Mouse (Mus musculus): ENCODE measurements around the gene Slbp. TPM values are rescaled to one million over a fixed set of nuclear protein-coding genes. Genes with fewer than 3 reads are reported as not detected.
A peak's percentile ranks its signal among the peaks of the same experiment; 100 is the strongest.

Slbp gene
- total RNA-seq, 2 experiments from 2014 or later: 22.0 to 24.7 TPM

- DNase-seq (ENCODE audit: low spot score in 2 of 2): no peak
Observed at GRCm38 (mm10) chr5:33630615-33631014, 21.8 kb downstream of the Slbp start.

DNA sequence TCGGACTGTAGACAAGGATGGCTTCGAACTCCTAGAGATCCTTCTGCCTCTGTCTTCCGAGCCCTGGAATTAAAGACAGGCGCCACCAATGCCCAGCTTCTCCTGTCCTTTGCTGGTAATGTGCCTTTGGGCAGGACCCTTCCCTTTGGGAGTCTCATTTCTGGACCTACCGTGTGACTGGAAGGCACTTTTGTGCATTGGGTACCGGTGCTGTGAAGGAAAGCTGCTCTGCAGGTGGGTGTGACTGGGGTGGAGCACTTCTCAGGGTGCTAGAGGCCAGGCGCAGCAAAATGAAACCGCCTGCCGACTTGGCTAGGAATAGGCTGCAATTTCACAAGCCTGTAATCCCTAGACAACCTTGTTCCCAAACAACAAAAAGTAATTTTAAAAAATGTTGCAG is 22.3 kb downstream of the Slbp start:
- DNase-seq (ENCODE audit: low spot score in 2 of 2): no peak

DNA sequence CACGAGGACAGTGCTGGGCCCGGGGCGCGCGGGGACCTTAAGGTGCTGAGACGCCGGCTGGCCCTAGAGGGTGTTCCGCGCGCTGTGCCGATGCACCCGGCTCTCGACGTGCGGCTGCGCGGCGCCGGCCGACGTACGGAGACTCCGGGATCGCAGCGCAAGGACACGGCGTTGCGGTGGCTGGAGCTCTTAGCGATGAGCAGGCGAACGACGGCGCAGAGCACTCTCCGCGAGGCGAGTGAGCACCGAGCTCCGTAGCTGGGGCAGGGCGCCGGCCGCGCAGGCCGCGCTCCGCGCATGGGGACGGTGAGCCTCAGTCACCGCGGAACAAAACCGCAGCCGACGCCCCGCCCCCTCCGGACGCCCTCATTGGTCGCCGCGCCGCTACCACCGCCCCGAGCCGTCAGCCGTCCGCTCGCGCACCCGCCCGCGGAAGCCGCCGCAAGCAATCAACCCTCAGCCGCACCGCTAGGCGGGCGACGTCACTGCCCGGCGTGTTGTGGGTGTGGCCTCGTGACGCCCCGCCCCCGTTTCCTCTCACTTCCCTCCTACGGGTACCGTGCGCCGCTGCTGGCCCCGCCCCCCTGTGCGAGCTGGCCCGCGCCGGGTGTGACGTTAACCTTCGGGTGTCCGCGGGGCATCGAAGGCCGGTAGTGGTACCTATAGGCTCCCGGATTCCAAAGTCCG is 22.9 kb downstream of the Slbp start, which contains the start of the genes Fam53a and Gm9903:
TSS of gene Fam53a (minus strand) at position 335 of the 687 bp plus-strand sequence.
TSS of gene Gm9903 (plus strand) at position 625 of the 687 bp plus-strand sequence.
- DNase-seq (ENCODE audit: low spot score in 2 of 2): peak; percentile 99 to 100

DNA sequence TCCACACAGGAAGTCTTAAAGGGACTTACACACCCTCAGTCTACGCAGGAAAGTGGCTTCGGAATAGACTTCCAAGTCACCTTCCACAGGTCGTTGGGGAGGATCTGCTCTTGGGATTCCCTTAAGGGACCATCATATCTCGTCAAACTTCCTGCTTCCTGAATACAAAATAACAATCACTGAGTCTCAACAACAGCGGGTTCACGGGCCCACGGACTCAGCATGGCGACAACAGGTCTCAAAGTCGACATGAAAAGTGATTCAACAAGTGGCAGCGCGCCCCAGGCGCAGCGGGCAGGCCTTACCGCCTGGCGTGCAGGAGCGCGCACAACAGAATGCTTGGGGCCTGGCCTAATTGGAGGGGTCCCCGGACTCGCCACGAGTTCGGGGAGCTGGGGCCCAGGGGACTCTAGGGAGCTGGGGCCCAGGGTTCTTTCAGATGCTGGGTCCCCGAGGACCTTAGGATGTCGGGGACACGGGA is 23.5 kb downstream of the Slbp start:
- peak in 1 of 2 experiments; percentile 44 for DNase-seq (ENCODE audit: low spot score in 2 of 2)

DNA sequence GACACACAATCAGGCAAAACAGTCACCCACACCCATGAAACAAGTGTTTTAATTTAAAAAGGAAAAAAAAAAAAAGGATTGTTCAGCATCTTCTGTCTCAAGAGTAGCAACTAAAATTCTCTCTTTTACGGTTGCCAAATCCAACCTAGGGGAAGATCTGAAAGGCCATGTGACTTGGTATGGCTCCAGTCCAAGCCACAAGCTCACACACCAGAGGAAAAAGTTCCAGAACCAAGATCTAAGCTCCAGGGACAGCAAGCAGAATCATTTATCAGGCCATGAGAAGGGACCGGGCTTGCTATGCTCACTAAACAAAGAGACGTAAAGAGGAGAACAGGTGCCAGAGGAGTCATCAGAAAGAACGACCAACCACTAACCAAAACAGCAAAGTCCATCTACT is 24.4 kb downstream of the Slbp start:
- DNase-seq (ENCODE audit: low spot score in 2 of 2): no peak

GRCm38 (mm10) chr5:33623766-33624165 is 28.6 kb downstream of the Slbp start:
- DNase-seq (ENCODE audit: low spot score in 2 of 2): no peak

GRCm38 (mm10) chr5:33622671-33623070 is 29.7 kb downstream of the Slbp start:
- DNase-seq (ENCODE audit: low spot score in 2 of 2): no peak

- DNase-seq (ENCODE audit: low spot score in 2 of 2): no peak
Observed at GRCm38 (mm10) chr5:33614391-33614790, 38.0 kb downstream of the Slbp start.

GRCm38 (mm10) chr5:33611795-33612194 is 40.6 kb downstream of the Slbp start:
- DNase-seq (ENCODE audit: low spot score in 2 of 2): no peak

GRCm38 (mm10) chr5:33609226-33609625 is 43.1 kb downstream of the Slbp start:
- no peak for DNase-seq (ENCODE audit: low spot score in 2 of 2)

GRCm38 (mm10) chr5:33607434-33607833 is 44.9 kb downstream of the Slbp start:
- DNase-seq (ENCODE audit: low spot score in 2 of 2): no peak

DNA sequence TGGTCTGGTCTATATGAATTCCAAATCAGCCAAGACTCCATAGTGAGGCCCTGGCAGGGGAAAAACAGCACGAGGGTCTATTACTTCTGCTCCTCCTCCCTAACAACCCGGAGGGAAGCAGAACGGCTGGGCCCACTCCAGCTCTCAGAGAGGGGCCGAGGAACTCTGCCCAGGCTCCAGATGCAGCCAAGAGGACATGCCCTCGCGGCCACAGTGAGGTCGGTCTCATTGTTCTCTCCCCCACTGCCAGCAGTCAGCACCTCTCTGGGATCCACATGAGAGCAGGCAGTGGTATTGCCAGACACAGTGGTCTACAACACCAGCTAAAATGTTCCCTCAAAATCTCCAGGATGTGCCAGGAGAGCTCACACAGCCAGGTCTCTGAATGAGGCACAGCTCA is 45.7 kb downstream of the Slbp start:
- no peak for DNase-seq (ENCODE audit: low spot score in 2 of 2)

- no peak for DNase-seq (ENCODE audit: low spot score in 2 of 2)
Observed at GRCm38 (mm10) chr5:33605314-33605713, 47.1 kb downstream of the Slbp start.

GRCm38 (mm10) chr5:33593620-33594019 is 58.8 kb downstream of the Slbp start:
- DNase-seq (ENCODE audit: low spot score in 2 of 2): no peak

DNA sequence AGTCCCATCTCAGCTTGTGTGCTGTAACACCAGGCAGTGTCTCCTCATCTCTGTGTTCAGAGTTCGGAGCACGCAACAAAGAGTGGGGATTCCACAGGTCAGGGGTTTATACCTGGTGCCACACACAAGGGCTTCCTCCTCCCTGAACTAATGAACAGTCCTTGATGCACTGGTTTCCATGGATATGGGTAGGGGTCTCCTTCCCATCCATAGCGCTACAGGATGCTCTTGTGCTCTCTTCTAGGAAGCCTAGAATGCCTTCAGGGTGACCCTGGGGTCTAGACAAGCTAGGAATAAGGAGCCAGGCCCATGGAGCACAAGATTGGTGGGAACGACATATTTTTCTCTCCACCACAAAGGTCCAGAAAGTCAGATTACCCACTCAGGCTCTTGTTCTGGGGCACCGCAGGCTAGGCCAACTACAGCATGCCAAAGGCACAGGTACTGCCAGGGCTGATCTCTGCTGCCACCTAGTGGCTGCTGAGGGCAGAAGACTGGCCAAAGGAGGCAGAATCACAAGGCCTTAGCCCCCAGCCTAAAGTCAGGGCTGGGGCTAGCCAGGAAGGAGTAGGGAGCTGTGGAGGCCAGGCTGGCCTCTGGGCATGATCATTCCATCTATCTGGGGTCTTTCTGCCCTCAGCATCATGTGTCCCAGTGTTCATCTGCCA is 63.0 kb downstream of the Slbp start:
- DNase-seq (ENCODE audit: low spot score in 2 of 2): peak; percentile 78 to 83

DNA sequence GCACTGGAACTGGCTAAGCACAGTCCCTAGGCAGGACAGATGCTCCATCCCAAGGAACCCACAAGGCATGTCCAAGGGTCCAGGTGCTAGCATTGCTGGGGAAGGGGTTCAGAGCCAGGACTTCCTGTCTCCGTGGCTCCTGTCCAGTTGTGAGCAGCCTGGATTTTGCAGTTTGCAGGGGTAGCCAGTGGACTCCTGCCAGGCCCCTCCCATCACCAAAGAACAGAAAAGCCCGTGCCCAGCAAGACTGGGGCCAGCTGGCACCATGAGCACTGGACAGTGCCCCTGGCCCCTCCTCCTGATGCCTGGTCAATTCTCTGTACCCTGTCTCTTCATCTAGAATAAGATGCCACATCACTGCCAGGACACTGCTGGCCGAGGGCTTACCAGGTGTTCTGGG is 64.3 kb downstream of the Slbp start:
- DNase-seq (ENCODE audit: low spot score in 2 of 2): no peak

- no peak for DNase-seq (ENCODE audit: low spot score in 2 of 2)
Observed at GRCm38 (mm10) chr5:33587498-33588058, 64.8 kb downstream of the Slbp start.

Other genes with a start within 250 kb of the Slbp start
- not detected for gene Nkx1-1, start 218.6 kb downstream of the Slbp start, total RNA-seq (2021)
- 10 to 100 TPM; 25.5 to 27.1 TPM for gene Fam53a, start 22.9 kb downstream of the Slbp start, total RNA-seq (2021)
- gene Gm9903, start 22.6 kb downstream of the Slbp start, total RNA-seq (2021): under 1 TPM; 0.64 to 0.92 TPM
- gene Tacc3, start 5.6 kb upstream of the Slbp start, total RNA-seq (2021): 10 to 100 TPM in 1 of 2 experiments, 1 to 10 TPM in 1; 9.8 to 12.0 TPM
- 10 to 100 TPM; 21.7 to 25.5 TPM for gene Tmem129, start 5.8 kb upstream of the Slbp start, total RNA-seq (2021)
- 100 to 1,000 TPM; 137 to 159 TPM for gene Fgfr3, start 69.1 kb upstream of the Slbp start, total RNA-seq (2021)
- 100 to 1,000 TPM in 1 of 2 experiments, 10 to 100 TPM in 1; 96.8 to 105 TPM for gene Letm1, start 130.2 kb upstream of the Slbp start, total RNA-seq (2021)
- gene Nsd2, start 168.2 kb upstream of the Slbp start, total RNA-seq (2021): 100 to 1,000 TPM; 112 to 120 TPM

Data from layer of hippocampus, postnatal 14 days (tissue).